Mouse (Mus musculus): ENCODE measurements around the gene Cnnm2.

- TF ChIP-seq CTCF (IDR thresholded peaks at IDR 0.05; ENCODE audit: low read depth, low read length) (no peak), GATA1 (IDR thresholded peaks at IDR 0.05; ENCODE audit: borderline replicate concordance, low read length) (no peak), POLR2AphosphoS5 (IDR thresholded peaks at IDR 0.05; ENCODE audit: insufficient replicate concordance, low read depth, low read length) (no peak)
These were observed 535 bp downstream of the Cnnm2 start for GRCm38 (mm10) chr19:46761971-46762290.
